Mouse (Mus musculus) embryo, embryonic 10.5 days (tissue): ENCODE measurements around the gene Olfml2b.

Experiments used
- DNase-seq: peaks from one replicate; pipeline ENCODE4 v3.0.0-alpha.2; 2015; ENCODE audit warnings: low spot score

Gene Olfml2b

DNA sequence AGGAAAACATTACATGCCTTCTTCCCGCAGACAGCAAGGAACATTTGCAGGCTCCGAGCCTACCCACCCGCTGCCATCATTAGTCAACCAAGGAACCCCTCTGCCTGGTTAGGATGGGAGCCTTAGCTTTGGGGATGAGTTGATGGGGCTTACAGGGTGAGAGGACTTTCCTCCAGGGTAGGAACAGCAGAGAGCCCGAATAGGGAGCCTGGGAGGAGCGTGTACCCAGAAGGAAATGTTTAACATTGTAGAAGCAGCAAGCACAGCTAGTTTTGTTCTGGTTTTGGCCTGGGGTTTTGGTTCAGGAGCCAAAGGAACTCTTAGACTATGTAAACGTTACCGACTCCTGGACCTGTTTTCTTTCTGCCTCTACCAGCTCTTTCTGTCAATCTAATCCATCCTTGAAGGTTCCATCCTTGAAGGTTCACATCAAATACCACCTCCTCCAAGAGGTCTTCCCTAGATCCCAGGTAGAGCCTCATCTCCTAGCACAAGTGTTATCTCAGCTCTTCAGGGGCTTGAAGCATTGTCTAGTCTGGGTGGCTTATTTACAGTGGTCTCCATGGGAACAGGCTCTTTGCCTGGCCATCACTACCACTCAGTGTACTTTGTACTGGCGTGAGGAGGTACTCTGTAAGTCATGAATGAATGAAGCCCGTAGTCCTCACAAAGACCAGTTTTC, 2.4 kb downstream of the Olfml2b start:
- no peak for DNase-seq

DNA sequence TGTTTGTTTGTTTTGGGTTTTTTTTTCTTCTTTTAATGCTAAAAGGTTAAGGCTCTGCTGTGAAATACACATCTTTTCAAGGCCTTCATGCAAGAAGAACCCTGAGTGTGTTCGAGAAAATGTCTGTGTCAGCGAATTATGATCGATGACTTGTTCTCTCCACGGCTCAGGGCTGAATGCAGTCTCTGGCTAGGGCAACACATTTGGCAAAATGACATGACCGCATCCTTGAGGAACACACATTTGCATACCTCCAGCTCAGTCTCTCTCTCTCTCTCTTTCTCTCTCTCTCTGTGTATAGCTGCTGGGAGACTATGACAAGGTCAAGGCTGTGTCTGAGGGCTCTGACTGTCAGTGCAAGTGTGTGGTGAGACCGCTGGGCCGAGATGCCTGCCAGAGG, 3.0 kb downstream of the Olfml2b start:
- no peak for DNase-seq

DNA sequence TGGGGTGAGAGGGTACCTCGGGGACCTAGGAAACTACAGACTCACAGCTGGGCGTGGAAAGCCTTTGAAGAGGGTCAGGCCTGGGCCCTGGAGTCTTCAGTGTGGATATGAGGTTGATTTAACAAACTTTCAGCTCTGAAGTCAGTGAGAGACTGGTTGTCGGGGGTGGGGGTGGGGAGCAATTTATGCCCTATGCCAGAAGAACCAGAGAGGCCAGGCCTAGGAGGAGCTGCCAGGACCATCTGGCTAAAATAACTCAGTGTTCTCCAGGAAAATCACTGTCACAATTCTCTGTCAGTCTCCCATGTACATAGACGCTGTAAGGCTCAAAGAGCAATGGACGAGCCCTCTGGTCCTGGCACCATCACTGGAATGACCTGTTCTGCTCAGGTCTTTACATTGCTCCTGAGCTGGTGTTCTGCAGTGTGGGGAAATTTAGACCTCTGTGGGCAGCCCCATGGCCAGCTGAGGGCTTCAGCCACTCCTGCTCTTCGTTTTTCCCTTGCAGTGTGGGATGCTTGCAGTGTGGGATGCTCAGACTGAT, 3.7 kb downstream of the Olfml2b start:
- DNase-seq: no peak

DNA sequence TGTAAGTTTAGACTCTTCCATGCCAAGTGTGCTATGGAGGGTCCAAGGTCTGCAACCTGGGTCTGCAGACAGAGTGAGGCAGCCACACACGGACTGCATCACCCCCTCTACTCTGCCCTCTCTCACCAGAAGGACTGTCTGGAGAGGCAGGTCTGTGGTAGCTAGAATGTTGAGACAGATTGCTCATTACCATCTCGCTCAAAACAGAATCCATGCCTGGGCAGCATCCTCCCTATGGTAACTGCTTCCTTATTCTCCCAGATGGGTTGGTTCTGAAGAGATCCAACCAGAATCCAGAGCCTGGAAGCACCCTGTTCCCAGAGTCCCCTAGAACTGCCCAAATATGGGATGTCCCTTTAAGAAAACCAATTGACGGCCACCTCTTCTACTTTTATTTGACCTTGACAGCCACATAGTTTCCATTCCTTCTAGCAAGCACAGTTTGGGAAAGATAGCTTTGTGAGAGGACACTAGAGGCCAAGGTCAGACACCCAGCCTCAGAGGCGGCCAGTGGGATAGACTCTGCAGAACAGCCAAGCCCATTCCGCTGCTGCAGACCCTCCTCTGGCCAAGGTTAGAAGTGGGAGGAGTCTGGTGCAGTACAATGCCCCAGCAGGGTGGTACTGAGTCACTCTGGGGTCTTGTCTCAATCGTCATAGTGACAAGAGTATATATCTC, 6.9 kb downstream of the Olfml2b start:
- DNase-seq: no peak

DNA sequence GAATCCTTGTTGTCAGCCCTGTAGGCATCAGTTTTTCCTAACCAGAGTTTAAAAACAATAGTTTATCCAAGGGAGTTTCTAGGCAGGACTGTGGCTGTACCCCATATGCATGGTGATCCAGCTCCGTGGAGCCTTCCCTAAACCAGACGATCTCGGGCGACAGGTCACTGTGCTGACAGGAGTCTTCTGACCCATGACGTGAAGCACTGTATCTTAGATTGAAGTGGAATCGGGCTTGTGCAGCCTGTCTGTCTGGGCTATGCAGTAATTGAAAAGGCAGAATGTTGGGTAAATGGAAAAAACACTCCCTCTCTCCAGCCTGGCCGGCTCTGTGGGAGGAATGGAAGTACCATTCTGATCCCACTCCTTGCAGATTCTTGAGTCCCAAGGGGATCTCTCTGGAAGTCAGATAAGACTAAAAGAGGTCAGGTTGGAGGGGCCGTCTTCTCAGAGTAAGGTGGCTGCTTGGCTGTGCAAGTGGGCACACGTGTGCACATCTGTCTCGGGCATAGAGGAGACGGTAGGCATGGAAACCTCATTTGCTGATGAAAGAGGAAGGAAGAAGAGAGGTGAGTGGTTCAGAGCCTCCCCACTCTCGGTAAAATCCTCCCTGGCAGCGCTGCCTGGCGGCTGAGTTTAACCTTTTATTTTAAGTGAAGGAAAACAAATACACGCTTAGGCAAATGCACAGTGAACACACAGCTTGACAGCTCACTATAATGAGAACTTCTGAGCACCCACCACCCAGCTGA, 7.8 kb downstream of the Olfml2b start:
- DNase-seq: no peak

DNA sequence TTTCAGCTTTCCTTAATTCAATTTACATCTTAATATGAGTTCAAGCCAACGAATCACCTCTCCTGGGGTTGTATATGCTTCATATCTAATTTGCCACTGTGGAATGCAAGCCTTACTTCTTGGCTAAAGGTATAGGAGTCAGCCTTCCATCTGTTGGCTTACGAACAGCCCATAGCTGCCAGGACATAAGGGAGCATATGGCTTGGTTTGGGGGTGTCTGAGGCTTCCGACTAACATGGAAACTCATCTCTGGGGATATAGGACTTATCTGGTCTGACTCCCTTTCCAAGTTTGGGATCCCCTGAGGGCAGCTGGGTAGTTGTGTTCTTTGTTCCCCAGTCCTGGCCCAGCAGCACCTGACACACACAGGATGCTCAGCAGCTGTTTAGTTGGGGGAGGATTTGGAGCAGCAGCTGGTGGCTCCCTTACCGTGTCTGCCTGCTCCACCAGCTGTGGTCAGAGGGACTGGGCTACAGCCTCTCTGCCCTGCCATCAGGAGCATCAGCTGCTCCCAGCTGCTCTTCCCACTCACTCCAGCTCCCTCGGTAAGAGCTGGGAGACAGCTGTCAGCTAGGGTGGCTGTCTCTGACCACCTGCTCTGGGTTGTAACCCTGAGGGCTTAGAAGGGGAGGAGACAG, 11.1 kb downstream of the Olfml2b start:
- DNase-seq: peak; percentile 40

DNA sequence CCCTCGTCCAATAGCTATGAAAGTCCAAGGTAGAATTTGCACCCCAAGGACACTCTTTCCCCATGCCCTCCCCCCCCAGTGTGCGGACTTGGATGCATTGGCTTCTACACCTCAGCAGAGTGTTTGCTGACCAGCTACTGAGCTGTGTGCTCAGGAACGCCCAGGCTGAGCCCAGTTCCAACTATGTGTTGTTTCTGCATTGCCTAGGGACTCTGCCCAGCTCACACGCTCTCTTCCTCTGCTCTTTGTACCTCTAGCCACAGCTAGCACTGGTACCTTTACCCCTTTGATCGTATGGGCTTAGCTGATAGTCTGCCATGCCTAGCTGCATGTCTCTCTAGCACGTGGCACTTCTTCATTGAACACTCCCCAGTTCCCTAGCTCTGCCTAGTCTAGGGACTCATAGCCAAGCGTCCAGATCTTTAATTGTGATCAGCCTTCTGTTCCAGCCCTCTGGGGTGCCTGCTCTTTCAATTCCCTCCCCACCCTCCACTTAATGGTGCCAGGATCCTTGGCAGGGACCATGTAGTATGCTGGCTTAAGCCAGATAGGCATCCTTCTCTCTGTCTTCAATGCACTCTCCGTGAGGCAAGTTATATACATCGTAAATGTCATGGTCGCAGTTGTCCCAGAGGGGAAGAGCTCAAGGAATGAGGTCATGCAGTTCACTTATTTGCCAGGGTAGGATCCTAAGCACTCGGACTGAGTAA, 12.3 kb downstream of the Olfml2b start:
- DNase-seq: no peak

DNA sequence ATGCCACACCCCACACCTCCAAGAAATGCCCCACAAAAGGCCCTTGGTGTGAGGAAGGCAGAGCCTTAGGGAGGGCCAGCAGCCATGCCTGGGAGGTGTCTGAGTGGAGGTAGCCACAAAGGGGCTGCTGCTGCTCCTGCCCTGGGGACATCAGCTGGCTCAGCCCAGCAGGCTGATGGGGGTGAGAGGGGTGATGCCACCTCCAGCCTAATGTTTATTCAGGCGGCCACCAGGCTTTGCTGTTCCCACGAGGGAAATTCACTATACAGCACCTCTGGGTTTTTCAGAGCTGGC, 12.8 kb downstream of the Olfml2b start:
- no peak for DNase-seq

DNA sequence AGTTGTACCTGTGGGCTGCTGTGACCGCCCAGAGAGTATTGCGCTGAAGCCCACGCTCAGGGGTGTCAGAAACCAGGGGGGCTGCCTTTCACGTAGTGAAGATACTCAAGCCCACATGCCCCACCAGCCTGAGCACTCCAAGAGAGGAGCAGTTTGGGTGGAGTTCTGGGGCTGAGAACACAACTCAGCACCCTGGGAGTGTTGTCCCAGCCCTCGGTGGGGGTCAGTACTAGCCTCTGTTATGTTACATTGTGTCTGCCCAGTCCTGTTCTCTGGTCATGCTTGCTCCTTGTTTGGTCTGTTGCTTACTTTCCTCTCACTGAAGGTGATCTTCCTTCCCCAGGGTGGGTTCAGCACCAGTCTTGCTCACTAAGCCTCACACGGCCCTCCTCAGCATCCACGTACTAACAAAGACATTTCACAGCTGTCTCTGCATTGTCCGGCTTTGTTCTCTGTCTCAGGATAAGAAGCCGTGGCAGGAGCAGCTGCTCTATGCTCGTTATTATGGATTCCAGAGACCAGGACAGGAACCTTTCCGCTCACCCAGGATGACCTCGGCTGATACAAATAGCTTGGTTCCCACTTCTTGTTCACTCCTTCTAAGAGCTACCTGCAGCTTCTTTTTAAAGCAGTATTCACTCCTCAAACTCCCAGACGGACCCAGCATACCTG, 13.4 kb downstream of the Olfml2b start:
- peak; percentile 45 for DNase-seq

DNA sequence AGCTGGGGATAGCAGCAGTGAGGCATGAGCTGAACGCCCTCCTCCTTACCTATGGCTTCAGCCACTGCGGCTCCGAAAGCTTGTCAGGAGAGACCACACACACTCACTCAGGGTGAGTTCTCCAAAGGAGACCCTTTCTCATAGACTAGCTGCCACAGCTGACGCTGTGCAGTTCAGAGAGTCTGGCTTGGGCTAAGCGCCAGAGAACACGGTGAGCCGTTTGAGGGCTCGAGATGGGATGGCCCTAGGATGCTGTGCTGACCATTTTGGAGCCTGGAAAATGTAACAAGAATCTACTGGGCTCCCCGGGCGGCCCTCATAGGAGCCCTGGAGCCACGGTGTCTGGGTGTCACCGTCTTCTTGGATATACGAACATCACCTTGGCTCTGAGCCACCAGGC, 14.9 kb downstream of the Olfml2b start:
- DNase-seq: no peak

DNA sequence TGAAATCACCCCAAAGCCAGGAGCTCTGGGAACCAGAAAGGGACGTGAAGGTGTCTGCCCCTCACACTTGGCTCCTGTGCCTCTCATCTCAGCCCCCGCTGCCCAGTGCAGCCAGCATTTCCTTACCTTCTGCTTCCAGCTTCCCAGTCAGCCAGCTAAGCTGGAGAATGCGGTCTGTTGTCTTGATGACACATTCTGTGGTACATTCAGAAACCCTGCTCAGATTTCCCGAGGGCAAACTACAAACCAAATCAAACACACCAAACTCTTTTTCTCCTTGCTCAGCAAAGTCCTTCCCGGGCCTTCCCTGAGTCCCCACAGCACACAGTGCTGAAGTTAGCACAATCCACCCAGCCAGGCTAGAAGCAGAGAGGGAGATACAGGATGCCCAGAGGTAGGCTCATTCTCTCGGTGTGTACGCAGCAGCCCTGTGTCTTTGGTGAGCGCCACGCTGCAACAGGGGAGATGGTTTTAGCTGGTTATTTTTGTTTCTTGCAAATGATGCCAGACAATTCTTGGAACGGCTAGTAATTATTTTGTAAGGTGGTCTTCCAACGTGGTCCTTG, 20.4 kb downstream of the Olfml2b start:
- no peak for DNase-seq

DNA sequence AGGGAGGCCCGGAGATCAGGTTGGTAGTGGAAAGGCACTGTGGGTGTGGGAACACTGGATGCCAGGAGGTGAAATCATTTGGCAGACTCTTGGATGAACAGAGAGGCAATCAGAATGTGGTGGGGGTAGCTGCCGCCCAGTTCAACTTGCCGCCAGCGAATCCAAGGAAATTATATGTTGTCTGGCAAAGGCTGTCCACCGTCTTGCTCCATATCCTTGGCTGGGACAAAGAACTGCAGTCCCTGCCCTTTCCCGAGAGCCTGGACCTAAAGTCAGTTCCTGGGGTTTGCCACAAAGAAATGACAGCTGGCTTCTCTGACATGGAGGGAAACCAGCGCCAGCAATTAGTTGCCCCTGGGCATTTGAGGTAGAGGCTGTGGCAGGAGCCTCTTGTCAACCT, 20.9 kb downstream of the Olfml2b start:
- DNase-seq: no peak

DNA sequence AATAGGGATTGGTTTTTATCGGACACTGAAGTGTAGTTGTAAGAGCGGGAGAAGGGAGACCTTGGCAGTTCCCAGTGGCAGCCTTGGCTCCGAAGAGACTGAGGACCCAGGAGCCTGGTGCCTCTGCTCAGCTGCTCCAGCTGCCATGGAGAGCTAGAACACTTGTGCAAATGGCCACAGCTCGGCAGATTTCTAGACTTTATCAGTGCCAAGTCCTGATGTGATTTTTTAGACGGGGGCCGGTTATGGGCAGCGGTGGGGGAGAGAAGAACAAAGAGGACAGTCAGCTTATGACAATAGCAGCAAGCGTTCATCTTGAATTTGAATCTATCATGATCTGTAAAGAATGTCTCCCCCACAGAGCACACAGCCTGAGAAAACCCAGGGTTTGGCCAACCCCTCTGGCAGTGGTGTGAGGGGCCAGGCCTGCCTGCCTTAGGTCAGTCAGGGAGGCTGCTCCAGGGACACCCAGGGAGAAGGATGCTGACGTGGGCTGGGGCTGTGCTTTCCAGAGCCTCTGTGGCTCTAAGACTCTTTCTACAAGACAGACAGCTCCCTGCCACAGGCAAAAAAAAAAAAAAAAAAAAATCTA, 29.9 kb downstream of the Olfml2b start:
- DNase-seq: no peak

DNA sequence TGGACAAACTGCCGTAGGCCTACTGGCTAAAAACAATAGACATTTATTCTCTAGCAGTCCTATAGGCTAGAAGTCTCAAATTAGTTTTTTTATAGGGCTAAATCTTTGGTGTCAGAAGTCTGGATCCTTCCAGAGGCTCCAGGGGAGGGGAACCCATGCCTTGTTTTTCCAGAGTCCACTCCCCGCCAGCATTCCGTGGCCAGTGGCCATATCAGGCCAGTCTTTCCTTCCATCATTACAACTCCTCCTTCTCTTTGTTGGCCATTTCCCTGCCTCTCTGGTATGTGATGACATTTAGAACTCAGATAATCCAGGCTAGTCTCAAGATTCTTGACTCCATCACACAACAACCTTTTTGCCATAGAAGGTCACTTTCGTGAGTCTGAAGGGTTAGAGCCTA, 33.3 kb downstream of the Olfml2b start:
- no peak for DNase-seq

DNA sequence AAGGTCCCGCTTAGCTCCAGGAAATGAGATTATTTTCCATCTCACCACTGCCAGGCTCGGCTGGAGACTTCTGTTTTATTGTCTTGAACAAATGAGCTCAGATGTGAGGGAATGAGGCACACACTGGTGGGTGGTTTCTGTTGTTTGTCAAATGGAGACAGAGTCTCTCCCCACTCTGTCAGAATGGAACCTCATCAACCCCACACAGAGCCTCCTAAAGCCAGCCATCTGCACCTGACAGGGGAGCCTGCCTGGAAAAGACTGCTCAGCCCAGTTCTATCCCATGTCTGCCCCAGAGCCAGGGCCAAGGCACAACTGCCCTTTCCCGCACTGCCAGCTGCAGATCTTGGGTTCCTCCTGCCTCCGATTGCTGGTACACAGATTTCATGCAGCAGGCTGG, 34.5 kb downstream of the Olfml2b start:
- DNase-seq: no peak

DNA sequence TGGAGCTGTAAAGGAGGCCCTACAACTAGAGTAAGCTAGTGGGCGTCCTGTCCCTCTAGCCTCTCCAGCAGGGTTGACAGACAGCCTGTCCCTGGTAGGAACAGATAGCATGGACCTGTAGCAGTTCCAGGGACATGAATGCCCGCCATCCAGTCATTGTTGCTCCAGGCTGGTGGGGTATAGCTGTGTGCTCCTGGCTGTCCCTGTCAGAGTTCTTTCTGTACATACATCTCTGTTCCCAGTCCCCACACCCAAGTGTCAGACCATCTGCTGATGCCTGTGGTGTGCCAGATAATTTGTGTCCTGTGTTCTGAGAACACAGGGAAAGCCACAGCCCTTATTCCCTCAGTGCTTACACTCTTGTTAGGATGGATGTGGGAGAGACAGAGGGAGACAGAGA, 35.3 kb downstream of the Olfml2b start:
- DNase-seq: no peak

DNA sequence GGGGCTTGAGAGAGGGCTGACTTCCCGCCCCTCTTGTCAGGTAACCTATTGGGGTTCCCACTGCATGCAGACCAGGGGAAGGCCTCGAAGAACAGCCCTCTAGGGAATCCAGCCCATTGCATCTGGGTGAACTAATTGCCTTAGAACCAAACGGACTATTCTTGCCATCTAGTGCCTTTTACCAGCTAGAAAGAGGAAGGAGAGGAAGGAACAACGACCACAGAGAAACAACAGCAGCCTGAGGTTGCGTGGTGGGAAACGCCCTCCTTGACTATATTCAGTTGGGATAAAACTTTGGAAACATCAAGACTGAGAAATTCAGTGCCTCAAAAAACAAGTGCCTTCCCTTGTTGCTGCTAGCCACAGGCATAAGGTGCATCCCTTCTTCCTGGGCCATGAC, 39.5 kb downstream of the Olfml2b start:
- no peak for DNase-seq

DNA sequence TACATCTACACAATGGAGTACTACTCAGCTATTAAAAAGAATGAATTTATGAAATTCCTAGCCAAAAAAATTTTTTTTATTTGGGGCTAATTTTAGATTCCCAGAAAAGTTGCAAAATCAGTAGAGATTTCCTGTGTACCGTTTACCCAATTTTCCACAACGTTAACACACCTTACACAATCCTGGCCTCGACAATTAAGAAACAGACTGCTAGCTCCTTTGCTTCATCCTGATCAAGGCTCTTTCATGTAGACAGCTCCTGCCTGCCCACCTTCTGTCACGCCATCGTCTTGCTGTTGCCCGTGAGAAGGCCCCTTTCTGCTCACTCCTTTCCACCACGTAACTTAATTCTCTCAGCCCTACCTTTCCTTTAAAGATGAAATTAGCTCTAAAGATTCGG, 45.4 kb downstream of the Olfml2b start:
- no peak for DNase-seq

DNA sequence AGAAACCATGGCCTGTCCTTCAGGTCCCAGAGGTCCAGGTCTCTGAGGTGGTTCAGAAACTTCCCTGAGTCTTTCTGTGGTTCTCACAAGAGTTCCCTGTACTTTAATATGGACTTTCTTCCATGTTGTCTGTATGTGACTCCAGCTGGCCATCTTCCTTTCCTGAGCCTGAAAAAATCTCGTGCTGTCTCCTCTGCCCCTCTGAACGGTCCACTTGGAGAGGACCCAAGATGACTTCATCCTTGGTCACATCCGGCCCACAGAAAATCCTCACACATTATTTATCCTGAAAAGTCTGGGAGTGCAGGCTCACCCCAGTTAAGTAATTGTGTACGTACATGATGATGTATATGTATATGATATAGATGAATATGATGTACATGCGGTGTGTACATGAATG, 47.0 kb downstream of the Olfml2b start:
- no peak for DNase-seq

DNA sequence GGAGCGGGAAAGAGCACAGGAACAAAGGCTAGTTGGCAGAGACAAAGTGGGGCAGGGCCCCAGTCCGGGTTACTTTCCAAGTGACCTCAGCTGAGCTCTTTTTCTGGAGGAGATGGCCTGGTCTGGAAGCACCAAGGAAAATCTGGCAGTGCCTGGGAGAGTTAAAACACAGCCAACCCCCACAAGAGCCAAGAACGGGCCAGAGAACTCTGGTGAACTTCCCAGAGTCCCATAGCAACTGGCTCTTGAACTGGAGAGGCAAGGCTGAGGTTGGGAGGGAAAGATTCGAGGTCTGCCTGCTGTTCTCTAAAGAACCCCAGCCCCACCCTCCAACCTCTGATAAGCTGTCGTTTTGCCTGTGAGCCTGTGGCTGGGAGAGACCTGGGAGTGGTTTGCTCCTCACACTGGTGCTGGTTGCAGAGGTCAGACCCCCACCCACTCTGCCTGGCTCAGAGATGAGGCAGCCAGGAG, 50.5 kb downstream of the Olfml2b start:
- DNase-seq: no peak

DNA sequence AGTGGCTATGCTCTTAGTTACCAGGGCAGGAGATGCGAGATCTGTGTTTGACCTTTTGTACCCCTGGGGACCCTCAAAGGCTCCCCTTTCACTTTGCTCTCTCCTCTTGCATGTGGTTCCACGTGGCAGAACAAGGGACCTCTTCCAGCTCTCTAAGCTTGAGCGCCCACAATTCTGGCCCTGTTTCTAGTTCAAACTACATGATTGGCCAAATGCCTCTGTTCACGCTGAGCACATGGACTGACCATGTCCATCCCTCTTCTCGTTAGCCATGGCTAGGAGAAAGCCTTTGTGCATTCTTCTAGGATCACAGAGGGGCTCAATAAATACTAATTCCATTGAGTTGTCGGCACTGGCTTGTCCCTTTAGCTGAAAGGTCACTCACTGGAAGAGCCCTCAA, 51.0 kb downstream of the Olfml2b start:
- DNase-seq: no peak
